Mouse (Mus musculus): ENCODE measurements around the gene Foxp3.

Gene Foxp3

DNA sequence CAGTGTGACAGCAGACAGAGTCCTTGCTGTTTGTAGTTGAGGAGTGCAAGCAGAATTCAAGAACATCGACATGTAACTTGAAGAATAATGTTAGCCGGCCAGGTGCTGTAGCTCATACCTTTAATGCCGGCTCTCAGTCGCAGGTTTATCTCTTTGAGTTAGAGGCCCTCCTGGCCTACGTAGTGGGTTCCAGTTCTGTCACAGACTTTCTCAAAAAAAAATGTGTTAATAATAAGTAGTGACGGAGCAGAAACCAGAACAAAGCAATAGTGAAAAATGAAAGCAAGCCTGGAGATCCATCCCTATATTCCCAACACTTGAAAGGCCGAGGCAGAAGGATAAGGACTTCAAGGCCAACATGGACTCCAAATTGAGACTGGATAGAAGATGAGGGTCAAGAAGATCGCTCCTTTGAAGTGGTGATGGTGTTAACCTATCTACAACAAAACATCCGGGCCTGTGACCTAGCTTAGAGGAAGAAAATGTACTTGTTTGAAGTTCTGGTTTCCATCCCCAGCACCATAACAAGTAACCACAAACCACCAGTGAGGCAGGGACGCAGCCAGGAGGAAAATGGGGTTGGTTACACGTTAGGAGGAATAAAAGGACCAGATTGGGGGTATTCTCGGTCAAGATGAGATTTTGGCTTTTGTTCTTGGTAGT lies 44.6 kb downstream of the Foxp3 start:
- DNase-seq (ENCODE audit: low spot score): no peak

DNA sequence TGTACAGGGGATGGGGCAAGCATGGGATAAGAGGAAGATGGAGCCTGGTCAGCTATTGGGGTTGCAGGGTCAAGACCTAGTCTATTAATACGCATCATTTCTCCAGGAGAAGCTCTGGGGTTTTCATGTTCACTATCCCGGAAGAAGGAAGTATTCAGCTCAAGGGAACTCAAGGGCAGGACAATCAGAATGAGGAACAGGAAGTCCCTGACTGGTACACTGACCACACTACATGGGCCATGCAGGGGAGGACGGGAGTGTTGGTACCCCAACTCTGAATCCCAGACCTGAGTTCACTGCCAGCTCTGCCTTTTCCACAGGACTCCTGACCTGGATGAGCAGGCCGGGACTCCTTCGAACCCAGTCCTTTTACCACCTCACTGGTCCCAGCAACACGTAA lies 59.1 kb downstream of the Foxp3 start:
- no peak for DNase-seq (ENCODE audit: low spot score)

DNA sequence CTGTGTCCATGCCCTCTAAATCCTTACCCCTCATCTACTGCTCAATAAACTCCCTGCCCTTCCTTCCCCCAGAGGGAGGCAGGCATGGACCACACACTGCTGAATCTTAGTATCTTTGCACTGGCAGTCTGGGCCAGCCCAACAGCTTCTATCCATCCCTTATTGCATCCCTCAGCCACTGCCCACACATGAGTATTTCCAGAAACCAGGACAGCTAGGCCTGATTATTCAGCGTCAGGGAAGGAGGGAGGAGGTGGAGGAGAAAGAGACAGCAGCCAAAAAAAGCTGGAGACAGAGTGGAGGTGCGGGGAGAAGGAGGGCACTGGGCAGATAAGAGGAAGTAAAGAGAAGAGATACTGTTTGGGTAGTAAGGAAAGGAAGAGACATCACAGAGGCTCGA lies 61.7 kb downstream of the Foxp3 start:
- no peak for DNase-seq (ENCODE audit: low spot score)

DNA sequence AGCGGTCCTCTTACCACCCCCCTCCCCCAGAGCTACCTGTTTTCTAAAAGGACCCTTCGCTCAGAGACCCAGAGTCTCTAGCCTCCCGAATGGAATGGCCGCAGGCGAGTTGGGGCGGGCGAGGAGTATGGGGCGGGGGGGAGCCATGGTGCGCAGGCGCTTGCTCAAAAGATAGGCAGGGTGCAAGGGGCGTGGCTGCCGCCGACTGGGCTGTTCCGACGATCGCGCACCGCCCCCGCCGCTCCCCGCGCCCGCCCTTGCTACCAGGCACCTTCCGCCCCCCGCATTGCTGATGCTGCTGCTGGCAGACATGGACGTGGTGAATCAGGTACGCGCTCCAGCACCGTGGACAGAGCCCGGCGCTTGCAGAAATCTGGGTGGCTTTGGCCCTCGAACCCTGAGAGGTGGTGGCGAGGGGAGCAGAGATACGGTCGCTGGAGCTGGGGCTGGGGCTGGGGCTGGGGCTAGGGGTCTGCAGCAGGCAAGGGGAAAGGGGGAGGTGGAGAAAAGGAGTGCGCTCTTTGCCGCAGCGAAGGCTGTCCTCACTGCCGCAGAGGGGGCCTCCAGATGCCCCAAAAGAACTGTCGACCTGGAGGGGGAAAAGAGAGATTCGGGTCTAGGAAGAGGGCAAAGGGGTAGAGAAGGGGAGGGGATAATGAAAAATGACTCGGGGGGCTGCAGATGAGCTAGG lies 65.1 kb downstream of the Foxp3 start, which contains the start of gene Syp:
TSS of gene Syp (plus strand) at position 71 of the 691 bp plus-strand sequence.
- DNase-seq (ENCODE audit: low spot score): peak; percentile 69

DNA sequence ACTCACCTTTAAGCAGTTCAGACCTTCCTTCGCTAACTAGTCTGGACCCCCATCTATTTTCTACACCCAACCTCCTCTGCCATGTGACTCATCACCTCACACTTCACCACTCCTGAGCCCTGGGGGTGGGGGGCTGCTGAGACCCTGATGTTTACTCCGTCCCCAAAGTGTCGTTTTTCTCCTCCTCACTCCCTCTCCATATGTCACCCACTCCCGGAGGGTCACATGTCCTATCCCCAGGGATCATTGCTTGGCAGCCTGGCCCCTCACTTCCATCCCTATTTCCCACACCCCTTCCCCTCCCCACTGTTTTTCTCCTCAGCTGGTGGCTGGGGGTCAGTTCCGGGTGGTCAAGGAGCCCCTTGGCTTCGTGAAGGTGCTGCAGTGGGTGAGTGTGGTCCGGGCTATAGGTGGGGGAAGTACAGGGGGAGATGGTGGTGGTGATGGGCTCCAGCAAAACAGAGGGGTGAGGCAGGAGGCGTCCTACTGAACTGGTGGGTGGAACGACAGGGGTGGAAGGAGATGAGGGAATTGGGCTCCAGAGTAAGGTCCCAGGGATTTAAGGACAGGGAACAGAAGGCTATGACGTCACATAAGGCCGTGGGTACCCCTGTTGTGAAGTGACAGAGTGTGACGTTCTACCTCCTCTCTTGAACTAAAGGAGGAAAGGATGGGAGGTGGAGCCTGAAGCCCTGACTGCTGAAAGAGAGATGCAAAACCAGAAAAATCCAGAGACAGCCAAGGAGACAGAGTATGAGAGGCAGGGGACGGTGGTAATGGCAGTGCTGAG lies 66.3 kb downstream of the Foxp3 start:
- no peak for DNase-seq (ENCODE audit: low spot score)

DNA sequence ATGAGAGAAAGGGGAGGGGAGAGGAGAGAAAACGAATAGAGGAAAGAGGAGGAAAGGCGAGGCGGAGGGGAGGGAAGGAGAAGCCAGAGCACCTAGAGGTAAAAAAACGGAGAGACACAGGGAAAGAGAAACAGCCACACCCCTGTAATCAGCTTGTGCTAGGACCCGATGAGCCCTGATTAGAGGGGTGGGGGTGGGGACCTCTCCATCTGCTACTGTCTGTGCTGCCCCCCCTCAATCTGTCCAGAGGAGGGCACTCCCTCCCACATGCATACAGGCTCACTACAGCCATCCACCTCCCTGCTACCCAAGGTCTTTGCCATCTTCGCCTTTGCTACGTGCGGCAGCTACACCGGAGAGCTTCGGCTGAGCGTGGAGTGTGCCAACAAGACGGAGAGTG lies 67.3 kb downstream of the Foxp3 start:
- DNase-seq (ENCODE audit: low spot score): no peak

All from c-Kit-positive CD71-positive TER-119-positive erythroid progenitor cells, embryonic 14.5 days (primary cell).